Comparison of ENCODE assay signal across 1 mouse cellular context in the genomic region with DNA sequence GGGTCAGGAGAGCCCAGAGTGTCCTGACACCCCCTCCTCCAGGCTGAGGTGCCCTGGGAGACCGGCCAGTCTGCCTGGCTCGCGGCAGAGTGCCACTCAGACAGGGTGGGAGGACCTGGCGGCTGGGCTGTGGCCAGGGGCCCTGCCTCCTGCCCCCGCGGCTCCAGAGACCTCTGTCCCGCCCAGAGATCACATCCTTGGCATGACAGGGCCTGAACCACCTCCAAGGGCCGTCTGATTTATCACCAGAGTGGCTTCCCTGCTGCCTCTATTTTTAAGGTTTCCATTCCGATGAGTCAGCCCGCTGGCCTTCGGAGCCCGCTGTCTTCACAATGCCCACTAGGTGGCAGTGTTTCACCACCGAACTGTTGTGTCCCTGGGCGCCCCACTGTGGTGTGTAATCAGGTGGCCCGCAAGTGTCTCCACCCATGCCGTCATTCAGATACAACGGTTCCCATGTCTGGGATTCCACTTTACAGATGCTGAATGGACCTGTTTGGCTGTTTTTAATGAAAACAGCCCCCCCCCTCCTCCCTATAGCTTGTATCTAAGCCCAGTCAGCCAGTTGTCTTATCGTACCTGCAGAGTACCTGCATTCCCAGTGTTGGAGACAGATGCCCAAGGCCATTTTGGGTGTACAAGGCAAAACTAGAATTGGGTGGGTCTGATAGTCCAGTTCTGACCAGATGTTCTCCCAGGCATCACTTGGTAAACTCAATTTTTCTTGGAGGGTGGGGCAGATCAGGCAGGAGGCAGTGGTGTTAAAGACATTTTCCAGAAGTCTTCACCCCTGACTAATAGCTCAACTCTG.
TF ChIP-seq lines count a peak whose summit lies in the region.

No protein-coding gene starts in this region.

TF ChIP-seq in myocyte, 11 proteins besides CTCF, POLR2A, EP300 and RAD21:
- TF ChIP-seq MAX (IDR thresholded peaks at IDR 0.05; ENCODE audit: low read depth) (no peak), MYOG (IDR thresholded peaks at IDR 0.05; ENCODE audit: control insufficient read depth in 1 of 3, insufficient read depth in 1 of 3, insufficient read length in 2 of 3, low read depth in 2 of 3) (peak in 1 of 3 experiments; percentile 9)
TF ChIP-seq in myocyte: peak in this region for 1.
